Mouse (Mus musculus) kidney, postnatal 10 days (tissue): Measurements from ENCODE around the gene Olfr1000.
"Not testable (repeated sequence)": the region's sequence is repeated elsewhere in the genome, so short reads cannot be mapped to it uniquely, and the experiment has no call there.

Source experiments
- DNase-seq: peaks from one replicate; pipeline ENCODE4 v3.0.0; 2021; ENCODE audit warnings: mixed read lengths

Olfr1000 gene

GRCm38 (mm10) chr2:85611803-85612202 is at the start of gene Olfr1000:
TSS of gene Olfr1000 (minus strand) at chr2:85611903.
- DNase-seq = no peak

- no peak for DNase-seq
Observed at GRCm38 (mm10) chr2:85650604-85651003, 38.9 kb upstream of the Olfr1000 start, which contains the start of gene Olfr1002. TSS of gene Olfr1002 (minus strand) at chr2:85650704.

- not testable (repeated sequence) for DNase-seq
Observed at GRCm38 (mm10) chr2:85588648-85589047, 23.1 kb downstream of the Olfr1000 start, which contains the start of gene Olfr998. TSS of gene Olfr998 (plus strand) at chr2:85588948.

- no peak for DNase-seq
Observed at GRCm38 (mm10) chr2:85578915-85579314, 32.8 kb downstream of the Olfr1000 start, which contains the start of gene Olfr996. TSS of gene Olfr996 (plus strand) at chr2:85579215.

GRCm38 (mm10) chr2:85561187-85561586 is 50.5 kb downstream of the Olfr1000 start:
- DNase-seq = peak; percentile 29

- no peak for DNase-seq
Observed at GRCm38 (mm10) chr2:85560226-85560625, 51.5 kb downstream of the Olfr1000 start.
